Mouse (Mus musculus) hindbrain, embryonic 16.5 days (tissue): ENCODE results near the gene Snx11. TPM values are rescaled to one million over a fixed set of nuclear protein-coding genes. Genes with fewer than 3 reads are reported as not detected.
"Not testable (repeated sequence)": the region's sequence is repeated elsewhere in the genome, so short reads cannot be mapped to it uniquely, and the experiment has no call there.

Experiments
- ATAC-seq: fragments of 200-750 bp; cut with Nextera tagmentation; 2 replicates; pipeline ENCODE4 v1.8.0; 2017; ENCODE audit warnings: moderate TSS enrichment, moderate library complexity
- H3K27ac ChIP-seq: fragments of 300-500 bp; sonication (generic); 2 replicates; pipeline ENCODE4 v1.5.1; 2014; ENCODE audit warnings: low read depth, mild to moderate bottlenecking, control low read depth, low read length, moderate library complexity
- H3K27me3 ChIP-seq: fragments of 300-500 bp; sonication (generic); replicated peaks from 2 replicates; pipeline ENCODE4 v1.6.1; 2014; ENCODE audit warnings: low read length; ENCODE audit not compliant: control insufficient read depth, insufficient read depth
- H3K36me3 ChIP-seq: fragments of 300-500 bp; sonication (generic); 2 replicates; pipeline ENCODE4 v1.6.1; 2014; ENCODE audit warnings: mild to moderate bottlenecking, low read length, moderate library complexity, mixed read lengths; ENCODE audit not compliant: control insufficient read depth, insufficient read depth
- H3K4me1 ChIP-seq: fragments of 300-500 bp; sonication (generic); 2 replicates; pipeline ENCODE4 v1.6.1; 2014; ENCODE audit warnings: low read depth, low read length; ENCODE audit not compliant: control insufficient read depth, insufficient read depth
- H3K4me2 ChIP-seq: fragments of 300-500 bp; sonication (generic); 2 replicates; pipeline ENCODE4 v1.6.1; 2014; ENCODE audit warnings: mild to moderate bottlenecking, low read length, control low read depth, moderate library complexity
- H3K4me3 ChIP-seq: fragments of 300-500 bp; sonication (generic); 2 replicates; pipeline ENCODE4 v1.5.1; 2014; ENCODE audit warnings: mild to moderate bottlenecking, low read length, control low read depth, moderate library complexity
- H3K9ac ChIP-seq: fragments of 300-500 bp; sonication (generic); 2 replicates; pipeline ENCODE4 v1.6.1; 2014; ENCODE audit warnings: low read depth, mild to moderate bottlenecking, control low read depth, low read length, moderate library complexity
- H3K9me3 ChIP-seq: fragments of 300-500 bp; sonication (generic); 2 replicates; pipeline ENCODE4 v1.6.1; 2014; ENCODE audit warnings: mild to moderate bottlenecking, low read length, moderate library complexity; ENCODE audit not compliant: control insufficient read depth
- WGBS: fragments of 180-500 bp; shearing (Covaris S2); extraction: QIAGEN DNeasy Blood & Tissue Kit; methylation state at CpG from one replicate; pipeline ENCODE4 v1.1.7; 2014; 5-methylcytosine and 5-hydroxymethylcytosine counted together
- polyA plus RNA-seq: library from polyadenylated mRNA; unstranded; fragments of >200 nt; fragmentation: Nextera tagmentation; extraction: Ambion mirVana; gene quantifications from 2 replicates; pipeline ENCODE4 v1.2.1, GENCODE M21; 2015

Snx11 gene
- polyA plus RNA-seq, 1 experiment from 2014 or later: 52.2 TPM

DNA sequence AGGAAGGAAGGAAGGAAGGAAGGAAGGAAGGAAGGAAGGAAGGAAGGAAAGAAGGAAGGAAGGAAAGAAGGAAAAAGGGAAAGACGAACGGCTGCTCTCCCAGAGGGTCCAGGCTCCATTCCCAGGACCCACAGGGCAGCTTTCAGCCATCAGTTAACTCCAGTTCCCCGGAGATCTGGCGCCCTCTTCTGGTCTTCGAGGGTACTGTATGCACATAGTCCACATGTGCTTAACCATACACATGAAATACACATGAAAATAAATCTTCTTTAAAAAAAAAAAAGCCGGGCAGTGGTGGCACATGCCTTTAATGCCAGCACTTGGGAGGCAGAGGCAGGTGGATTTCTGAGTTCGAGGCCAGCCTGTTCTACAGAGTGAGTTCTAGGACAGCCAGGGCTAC, 7.5 kb upstream of the Snx11 start:
- H3K4me3 ChIP-seq, H3K4me1 ChIP-seq, H3K27me3 ChIP-seq, ATAC-seq, H3K9me3 ChIP-seq, H3K27ac ChIP-seq, H3K36me3 ChIP-seq, H3K4me2 ChIP-seq, H3K9ac ChIP-seq: not testable (repeated sequence)
- 11% methylated on average over 7 of the region's 7 CpGs for WGBS

DNA sequence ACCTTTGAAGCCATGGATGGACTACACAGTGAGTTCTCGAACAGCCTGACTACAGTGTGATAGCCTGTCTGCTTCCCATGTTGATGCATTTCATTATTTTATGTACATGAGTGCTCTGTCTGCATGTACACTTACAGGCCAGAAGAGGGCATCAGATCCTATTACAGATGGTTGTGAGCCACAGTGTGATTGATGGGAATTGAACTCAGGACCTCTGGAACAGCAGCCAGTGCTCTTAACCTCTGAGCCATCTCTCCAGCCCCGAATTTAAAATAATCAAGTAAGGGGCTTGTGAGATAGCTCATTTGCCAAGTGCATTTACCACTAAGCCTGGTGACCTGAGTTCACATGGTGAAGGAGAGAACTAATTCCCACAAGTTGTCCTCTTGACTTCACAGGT, 4.1 kb upstream of the Snx11 start:
- Histone ChIP-seq H3K4me2 (no peak overlapping the region), H3K4me3 (no peak overlapping the region), H3K27me3 (no peaks in the 10 kb centered on the region), H3K9me3 (no peaks in the 10 kb centered on the region), H3K4me1 (peaks cover 5% of the 10 kb centered on the region), H3K9ac (no peak overlapping the region), H3K36me3 (no peaks in the 10 kb centered on the region), H3K27ac (no peak overlapping the region)
- ATAC-seq: no peak
- WGBS: 63% methylated on average over 2 of the region's 2 CpGs

DNA sequence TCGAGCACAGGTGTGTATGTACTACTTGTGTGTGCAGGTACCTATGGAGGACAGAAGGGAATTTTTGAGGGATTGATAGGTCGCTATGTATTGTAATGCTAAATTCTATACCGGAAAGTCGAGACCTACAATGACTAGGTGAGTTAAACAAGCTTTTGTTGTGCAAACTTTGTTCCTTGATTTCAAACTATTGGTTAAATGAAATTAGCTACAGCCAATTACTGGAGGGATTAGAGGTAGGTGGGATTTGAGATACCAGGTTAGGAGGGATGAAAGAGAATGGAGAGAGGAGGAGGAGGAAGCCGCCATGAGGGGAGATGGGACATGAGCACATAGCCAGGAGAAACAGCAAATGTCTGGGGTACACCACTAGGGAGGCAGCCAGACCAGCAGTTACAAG, 2.9 kb upstream of the Snx11 start:
- Histone ChIP-seq H3K27me3 (no peaks in the 10 kb centered on the region), H3K4me2 (no peak overlapping the region), H3K27ac (no peak overlapping the region), H3K9ac (no peak overlapping the region), H3K4me1 (peaks cover 14% of the 10 kb centered on the region), H3K36me3 (no peaks in the 10 kb centered on the region), H3K9me3 (no peaks in the 10 kb centered on the region), H3K4me3 (no peak overlapping the region)
- 80% methylated on average over 5 of the region's 5 CpGs for WGBS
- ATAC-seq: no peak

DNA sequence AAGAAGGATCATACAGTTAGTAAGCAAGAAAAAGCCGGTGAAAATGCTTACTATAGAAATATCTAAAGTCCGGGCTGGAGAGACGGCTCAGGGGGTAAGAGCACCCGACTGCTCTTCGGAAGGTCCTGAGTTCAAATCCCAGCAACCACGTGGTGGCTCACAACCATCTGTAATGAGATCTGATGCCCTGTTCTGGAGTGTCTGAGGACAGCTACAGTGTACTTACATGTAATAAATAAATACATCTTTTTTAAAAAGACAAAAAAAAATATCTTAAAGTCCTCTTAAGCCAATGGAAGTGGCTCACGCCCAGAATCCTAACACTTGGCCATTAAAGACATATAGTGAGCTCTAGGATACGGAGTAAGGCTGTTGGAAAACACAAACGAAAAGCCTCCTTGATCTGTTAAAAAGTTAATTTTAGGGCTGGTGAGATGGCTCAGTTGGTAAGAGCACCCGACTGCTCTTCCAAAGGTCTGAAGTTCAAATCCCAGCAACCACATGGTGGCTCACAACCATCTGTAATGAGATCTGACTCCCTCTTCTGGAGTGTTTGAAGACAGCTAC, 785 bp upstream of the Snx11 start:
- Histone ChIP-seq H3K4me1 (peaks cover 18% of the 10 kb centered on the region), H3K9ac (peak overlapping the region; percentile 63), H3K4me3 (peak overlapping the region; percentile 74), H3K4me2 (peak overlapping the region; percentile 85), H3K27ac (peak overlapping the region; percentile 81)
- H3K9me3 ChIP-seq, ATAC-seq, H3K27me3 ChIP-seq, H3K36me3 ChIP-seq: not testable (repeated sequence)
- 67% methylated on average over 10 of the region's 10 CpGs for WGBS

DNA sequence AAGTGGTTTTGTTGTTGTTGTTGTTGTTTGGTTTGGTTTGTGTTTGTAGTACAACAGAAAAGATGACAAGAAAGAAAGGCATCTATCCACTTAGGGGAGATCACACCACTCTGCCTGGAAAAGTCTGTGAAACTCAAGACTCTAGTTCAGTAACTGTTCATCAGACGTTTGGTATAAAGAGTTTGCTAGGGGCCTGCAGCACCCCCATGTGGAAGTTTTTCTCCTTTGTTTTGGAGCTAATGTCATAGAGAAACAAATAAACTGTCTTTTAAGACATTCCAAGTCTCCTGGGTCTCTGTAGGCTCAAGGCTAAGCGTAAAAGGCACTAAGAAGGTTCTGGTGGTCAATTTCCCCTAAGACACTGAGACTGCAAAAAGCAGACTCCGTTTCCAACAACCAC, 1.3 kb downstream of the Snx11 start:
- no peak overlapping the region for H3K27ac ChIP-seq
- no peaks in the 10 kb centered on the region for H3K27me3 ChIP-seq
- H3K9me3 ChIP-seq: no peaks in the 10 kb centered on the region
- H3K36me3 ChIP-seq: peaks cover 15% of the 10 kb centered on the region
- WGBS: 34% methylated on average over 3 of the region's 3 CpGs
- peak overlapping the region; percentile 85 for H3K4me2 ChIP-seq
- peak overlapping the region; percentile 79; the same call in 1 of the 2 replicates for H3K9ac ChIP-seq
- H3K4me1 ChIP-seq: peaks cover 18% of the 10 kb centered on the region
- H3K4me3 ChIP-seq: peak overlapping the region; percentile 74
- ATAC-seq: no peak

DNA sequence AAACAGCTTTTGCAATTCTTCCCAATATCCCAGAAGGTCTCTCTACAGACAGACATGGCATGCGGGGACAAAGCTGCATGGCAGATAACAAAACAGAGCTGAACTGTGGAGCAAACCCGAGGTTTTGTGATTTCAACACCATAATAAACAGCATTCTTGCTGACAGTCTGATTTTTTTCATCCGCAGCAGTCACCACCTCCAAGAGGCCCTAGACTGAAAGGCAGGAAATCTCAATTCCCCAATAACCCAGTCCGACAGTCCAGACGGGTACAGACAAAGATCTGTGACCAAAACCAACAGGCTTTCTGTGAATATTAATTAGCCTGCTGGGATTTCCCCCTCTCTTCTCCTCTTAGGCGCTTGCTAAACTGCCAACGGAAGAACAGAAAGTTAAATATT, 1.7 kb downstream of the Snx11 start:
- H3K4me2 ChIP-seq: peak overlapping the region; percentile 85
- H3K36me3 ChIP-seq: peaks cover 19% of the 10 kb centered on the region
- H3K4me1 ChIP-seq: peaks cover 18% of the 10 kb centered on the region
- 59% methylated on average over 7 of the region's 7 CpGs for WGBS
- peak overlapping the region; percentile 74; the same call in 1 of the 2 replicates for H3K4me3 ChIP-seq
- no peaks in the 10 kb centered on the region for H3K9me3 ChIP-seq
- no peak for ATAC-seq
- no peaks in the 10 kb centered on the region for H3K27me3 ChIP-seq
- peak overlapping the region; percentile 14; the same call in 1 of the 2 replicates for H3K9ac ChIP-seq
- peak overlapping the region; percentile 31; the same call in 1 of the 2 replicates for H3K27ac ChIP-seq

DNA sequence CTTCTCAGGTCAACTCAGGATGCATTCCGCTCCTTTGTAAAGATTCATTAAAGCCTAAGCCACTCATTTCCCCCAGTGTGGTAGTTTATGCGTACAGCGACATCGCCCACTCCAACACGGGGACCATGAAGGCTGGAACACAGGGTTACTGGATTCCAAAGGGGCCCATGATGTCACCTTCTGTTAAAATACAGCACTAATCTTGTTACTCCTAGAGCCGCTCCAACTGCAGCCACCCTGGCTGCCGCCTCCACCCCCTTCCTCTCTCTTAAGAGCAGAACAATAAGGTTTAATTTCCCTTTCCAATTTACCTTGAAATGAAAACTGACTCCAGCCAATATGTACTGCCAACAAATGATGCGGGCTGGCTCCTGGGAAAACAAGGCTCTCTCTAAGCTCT, 2.3 kb downstream of the Snx11 start:
- Histone ChIP-seq H3K27me3 (no peaks in the 10 kb centered on the region), H3K27ac (peak overlapping the region; percentile 41; the same call in 1 of the 2 replicates), H3K36me3 (peaks cover 25% of the 10 kb centered on the region), H3K9ac (no peak overlapping the region), H3K4me1 (peaks cover 18% of the 10 kb centered on the region), H3K4me3 (no peak overlapping the region), H3K9me3 (no peaks in the 10 kb centered on the region), H3K4me2 (peak overlapping the region; percentile 85)
- WGBS: 69% methylated on average over 8 of the region's 8 CpGs
- ATAC-seq: no peak; the same call in 1 of the 2 replicates

DNA sequence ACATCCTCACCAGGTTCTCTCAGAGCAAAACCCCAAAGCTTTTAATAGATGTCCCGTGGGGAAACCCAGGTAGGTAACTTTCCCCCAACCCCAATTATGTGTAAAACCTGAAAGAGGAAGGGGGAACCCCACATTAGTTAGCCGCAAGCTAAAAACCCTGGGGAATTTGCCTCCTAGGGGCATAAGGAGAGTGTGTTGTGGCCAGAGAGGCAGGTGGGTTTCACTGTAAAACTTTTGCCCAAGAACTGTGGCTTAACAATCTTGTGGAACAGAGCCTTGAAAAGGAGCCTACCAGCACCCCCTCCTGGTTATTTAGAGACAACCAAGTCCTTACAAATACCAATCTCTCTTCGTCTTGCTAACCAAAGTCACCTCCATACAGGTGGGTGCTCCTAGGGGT, 2.8 kb downstream of the Snx11 start:
- WGBS: 78% methylated on average over 3 of the region's 3 CpGs
- Histone ChIP-seq H3K4me3 (no peak overlapping the region), H3K9ac (no peak overlapping the region)

DNA sequence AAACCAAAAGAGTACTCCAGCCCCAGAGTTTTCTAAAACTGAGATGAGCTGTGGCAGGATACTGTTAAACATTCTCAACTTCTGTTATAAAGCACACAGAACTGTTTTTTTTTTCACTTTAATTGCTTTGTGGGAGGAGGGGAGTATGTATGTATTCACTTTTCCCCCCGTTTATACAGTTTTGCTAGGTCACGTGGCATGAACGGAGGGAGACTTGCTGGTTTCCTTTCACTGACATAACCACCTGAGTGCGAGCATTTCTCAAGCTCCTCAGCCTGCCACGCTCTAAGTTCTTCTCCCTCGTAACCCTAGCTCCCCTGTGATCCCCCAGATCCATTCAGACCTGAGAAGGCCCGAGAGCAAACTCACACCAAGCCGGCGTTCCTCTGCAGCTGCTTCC, 4.9 kb downstream of the Snx11 start:
- H3K4me3 ChIP-seq: no peak overlapping the region
- no peaks in the 10 kb centered on the region for H3K9me3 ChIP-seq
- no peak overlapping the region for H3K27ac ChIP-seq
- no peak overlapping the region for H3K9ac ChIP-seq
- H3K4me2 ChIP-seq: no peak overlapping the region
- 90% methylated on average over 9 of the region's 9 CpGs for WGBS
- no peak for ATAC-seq
- peaks cover 39% of the 10 kb centered on the region for H3K36me3 ChIP-seq
- no peaks in the 10 kb centered on the region for H3K27me3 ChIP-seq
- H3K4me1 ChIP-seq: peaks cover 26% of the 10 kb centered on the region

More for the DNA sequence above, 2.8 kb downstream of the Snx11 start:
- H3K9me3 ChIP-seq: no peaks in the 10 kb centered on the region
- ATAC-seq: no peak
- no peaks in the 10 kb centered on the region for H3K27me3 ChIP-seq
- peaks cover 28% of the 10 kb centered on the region for H3K36me3 ChIP-seq
- 0 out of 2 replicates have a peak overlapping the region, but pooled peaks have one; percentile 31 for H3K27ac ChIP-seq
- peaks cover 18% of the 10 kb centered on the region for H3K4me1 ChIP-seq
- peak overlapping the region; percentile 85 for H3K4me2 ChIP-seq
